Mouse (Mus musculus) intestine, embryonic 14.5 days (tissue): ENCODE results near the gene Man1c1. TPM values are rescaled to one million over a fixed set of nuclear protein-coding genes. Genes with fewer than 3 reads are reported as not detected.

Source experiments
- ATAC-seq: fragments of 200-750 bp; cut with Nextera tagmentation; replicated peaks from 2 replicates; pipeline ENCODE4 v1.8.0; 2017; ENCODE audit warnings: low read depth, moderate number of reproducible peaks, moderate TSS enrichment, moderate library complexity; ENCODE audit not compliant: low FRiP score, low TSS enrichment
- DNase-seq: peaks from one replicate; pipeline ENCODE4 v3.0.0-alpha.2; 2018; ENCODE audit warnings: low spot score
- H3K27ac ChIP-seq: fragments of 300-500 bp; sonication (generic); 2 replicates; pipeline ENCODE4 v1.5.1; 2014; ENCODE audit warnings: low read depth, mild to moderate bottlenecking, control low read depth
- H3K27me3 ChIP-seq: fragments of 300-500 bp; sonication (generic); replicated peaks from 2 replicates; pipeline ENCODE4 v1.6.1; 2014; ENCODE audit warnings: low read length, control low read depth; ENCODE audit not compliant: control insufficient read depth, insufficient read depth
- H3K36me3 ChIP-seq: fragments of 300-500 bp; sonication (generic); 2 replicates; pipeline ENCODE4 v1.6.1; 2014; ENCODE audit warnings: low read length, control low read depth; ENCODE audit not compliant: control insufficient read depth, insufficient read depth
- H3K4me1 ChIP-seq: fragments of 300-500 bp; sonication (generic); replicated peaks from 2 replicates; pipeline ENCODE4 v1.6.1; 2014; ENCODE audit warnings: low read length, control low read depth, mixed read lengths; ENCODE audit not compliant: control insufficient read depth, insufficient read depth
- H3K4me2 ChIP-seq: fragments of 300-500 bp; sonication (generic); 2 replicates; pipeline ENCODE4 v1.6.1; 2014; ENCODE audit warnings: low read length
- H3K4me3 ChIP-seq: fragments of 300-500 bp; sonication (generic); 2 replicates; pipeline ENCODE4 v1.5.1; 2014; ENCODE audit warnings: low read depth, low read length, control low read depth, mixed read lengths
- H3K9ac ChIP-seq: fragments of 300-500 bp; sonication (generic); 2 replicates; pipeline ENCODE4 v1.6.1; 2014; ENCODE audit warnings: mild to moderate bottlenecking, low read length
- H3K9me3 ChIP-seq: fragments of 300-500 bp; sonication (generic); 2 replicates; pipeline ENCODE4 v1.6.1; 2016; ENCODE audit warnings: low read length, control low read depth; ENCODE audit not compliant: control insufficient read depth
- WGBS: fragments of 180-500 bp; shearing (Covaris S2); extraction: QIAGEN DNeasy Blood & Tissue Kit; methylation state at CpG from one replicate; pipeline ENCODE4 v1.1.7; 2014; 5-methylcytosine and 5-hydroxymethylcytosine counted together
- polyA plus RNA-seq: library from polyadenylated mRNA; unstranded; fragments of >200 nt; fragmentation: Nextera tagmentation; extraction: Ambion mirVana; gene quantifications from 2 replicates; pipeline ENCODE4 v1.2.1, GENCODE M21; 2014

Gene Man1c1
- polyA plus RNA-seq, 1 experiment from 2014 or later: 3.6 TPM

DNA sequence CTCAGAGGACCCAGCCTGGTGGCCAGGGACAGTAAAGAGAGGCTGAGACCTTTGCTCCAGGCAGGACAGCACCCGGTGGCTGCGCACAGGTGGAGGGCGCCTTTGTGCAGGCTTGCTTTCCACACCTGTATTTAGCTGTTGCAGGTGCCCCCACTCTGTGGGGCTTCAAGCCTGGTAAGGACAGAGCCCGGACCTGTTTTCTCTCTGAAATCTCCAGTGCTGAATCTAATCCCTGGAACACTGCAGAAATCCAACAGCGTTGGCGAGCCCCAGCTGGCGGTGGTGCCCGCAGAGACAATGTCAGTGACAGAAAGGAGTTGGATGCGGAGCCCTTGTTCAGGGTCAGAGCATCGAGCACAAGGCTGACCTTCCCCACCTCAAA, 84.6 kb downstream of the Man1c1 start:
- Histone ChIP-seq H3K27me3 (no peaks in the 10 kb centered on the region), H3K4me1 (peaks cover 5% of the 10 kb centered on the region; the same call in 1 of the 2 replicates), H3K4me2 (no peak overlapping the region), H3K9me3 (no peaks in the 10 kb centered on the region), H3K36me3 (no peaks in the 10 kb centered on the region), H3K4me3 (no peak overlapping the region), H3K9ac (no peak overlapping the region), H3K27ac (no peak overlapping the region)
- 84% methylated on average over 10 of the region's 10 CpGs for WGBS
- ATAC-seq (no peak), DNase-seq (no peak)

DNA sequence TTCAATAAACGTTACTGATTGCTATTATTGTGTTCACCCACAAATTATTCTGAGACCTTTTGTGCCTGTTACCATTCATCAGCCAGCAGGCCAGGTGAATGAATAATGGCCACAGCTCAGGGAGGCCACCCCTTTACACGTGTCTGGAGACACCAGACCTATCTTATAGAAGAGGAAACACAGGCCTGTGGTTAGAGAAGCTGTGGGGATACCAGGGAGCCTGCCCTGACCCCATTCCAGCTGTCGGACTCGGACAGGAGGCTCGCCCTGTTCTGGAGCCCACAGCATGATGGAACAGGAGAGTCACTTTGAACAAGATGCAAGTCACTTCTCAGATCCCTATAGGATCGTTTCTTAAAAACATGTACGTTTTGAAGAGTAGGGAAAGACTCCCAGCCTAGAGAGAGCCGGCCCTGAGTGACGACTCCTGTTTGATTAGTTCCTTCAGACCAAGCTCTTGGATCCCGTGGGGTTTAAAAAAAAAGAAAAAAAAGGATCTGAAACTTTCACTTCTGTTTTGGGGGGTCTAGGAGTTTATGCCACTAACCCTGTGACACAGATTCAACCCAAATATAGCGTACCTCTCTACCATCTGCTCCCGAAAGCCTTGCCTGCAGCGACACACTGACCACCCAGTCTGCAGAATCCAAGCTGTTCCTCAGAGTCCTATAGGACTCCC, 85.1 kb downstream of the Man1c1 start:
- 75% methylated on average over 13 of the region's 13 CpGs for WGBS
- Histone ChIP-seq H3K27me3 (no peaks in the 10 kb centered on the region), H3K27ac (no peak overlapping the region), H3K4me2 (no peak overlapping the region), H3K9me3 (no peaks in the 10 kb centered on the region), H3K9ac (no peak overlapping the region), H3K36me3 (no peaks in the 10 kb centered on the region), H3K4me3 (no peak overlapping the region), H3K4me1 (peaks cover under 1% of the 10 kb centered on the region; the same call in 1 of the 2 replicates)
- ATAC-seq (no peak), DNase-seq (no peak)

DNA sequence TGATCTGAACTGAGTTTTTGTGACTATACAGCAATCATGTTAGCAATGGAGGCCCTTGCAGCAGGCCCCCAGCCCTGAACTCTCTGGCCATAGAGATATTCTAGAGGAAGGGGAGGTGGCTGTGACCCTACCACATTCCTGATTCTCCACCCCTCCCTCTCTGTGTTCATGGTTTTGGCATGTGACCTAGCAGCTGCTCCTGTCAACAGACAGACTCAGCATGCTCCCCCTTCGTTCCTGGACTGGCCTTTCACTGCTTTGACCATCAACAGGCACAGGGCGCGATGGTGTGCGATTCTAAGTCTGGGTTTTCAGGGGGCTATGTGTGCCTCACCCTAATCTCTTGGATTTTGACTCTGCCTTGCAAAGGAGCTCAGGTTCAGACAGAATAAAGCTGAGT, 86.3 kb downstream of the Man1c1 start:
- no peak for DNase-seq
- 74% methylated on average over 4 of the region's 4 CpGs for WGBS

DNA sequence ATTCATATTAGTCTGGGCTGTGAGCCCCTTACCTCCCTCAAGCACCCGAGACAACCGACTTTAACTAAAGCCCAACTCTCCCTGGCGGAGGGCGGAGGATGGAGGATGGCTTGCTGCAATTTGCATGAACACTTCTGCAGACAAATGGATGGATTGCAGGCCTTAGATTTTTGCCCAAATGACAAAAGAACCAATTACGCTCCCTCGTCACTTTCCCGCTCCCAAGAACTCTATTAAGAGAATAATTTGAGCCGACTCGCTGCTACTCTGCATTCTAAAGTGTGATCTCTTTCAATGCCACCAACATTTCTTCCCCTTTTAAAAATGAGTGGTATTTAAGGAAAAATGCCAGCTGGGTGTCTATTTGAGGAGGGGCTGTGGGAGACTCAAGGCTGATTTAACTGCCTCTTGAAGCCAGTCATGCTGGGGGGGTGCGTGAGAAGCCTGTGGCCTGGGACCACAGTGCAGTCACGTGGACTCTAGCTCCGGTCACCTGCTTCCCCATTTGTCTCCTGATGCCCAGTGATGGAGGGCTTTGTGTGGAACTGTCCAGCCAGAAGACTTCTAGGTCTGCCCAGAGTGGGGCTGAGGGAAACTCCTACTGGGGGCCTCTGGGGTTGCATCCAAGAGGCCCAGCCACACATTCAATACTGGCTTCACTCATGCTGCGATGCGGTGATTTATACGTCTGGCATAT, 88.0 kb downstream of the Man1c1 start:
- H3K27me3 ChIP-seq: no peaks in the 10 kb centered on the region
- no peaks in the 10 kb centered on the region for H3K9me3 ChIP-seq
- no peaks in the 10 kb centered on the region for H3K4me1 ChIP-seq
- no peak overlapping the region for H3K4me2 ChIP-seq
- no peak overlapping the region for H3K4me3 ChIP-seq
- 82% methylated on average over 15 of the region's 15 CpGs for WGBS
- no peaks in the 10 kb centered on the region for H3K36me3 ChIP-seq
- ATAC-seq (no peak), DNase-seq (no peak)
- no peak overlapping the region for H3K9ac ChIP-seq
- no peak overlapping the region for H3K27ac ChIP-seq

More for the DNA sequence above, 86.3 kb downstream of the Man1c1 start:
- no peak overlapping the region for H3K27ac ChIP-seq
- no peak for ATAC-seq
- no peak overlapping the region for H3K9ac ChIP-seq
- no peak overlapping the region for H3K4me2 ChIP-seq
- no peaks in the 10 kb centered on the region for H3K9me3 ChIP-seq
- no peak overlapping the region for H3K4me3 ChIP-seq
- H3K36me3 ChIP-seq: no peaks in the 10 kb centered on the region
- no peaks in the 10 kb centered on the region for H3K27me3 ChIP-seq
- no peaks in the 10 kb centered on the region for H3K4me1 ChIP-seq

DNA sequence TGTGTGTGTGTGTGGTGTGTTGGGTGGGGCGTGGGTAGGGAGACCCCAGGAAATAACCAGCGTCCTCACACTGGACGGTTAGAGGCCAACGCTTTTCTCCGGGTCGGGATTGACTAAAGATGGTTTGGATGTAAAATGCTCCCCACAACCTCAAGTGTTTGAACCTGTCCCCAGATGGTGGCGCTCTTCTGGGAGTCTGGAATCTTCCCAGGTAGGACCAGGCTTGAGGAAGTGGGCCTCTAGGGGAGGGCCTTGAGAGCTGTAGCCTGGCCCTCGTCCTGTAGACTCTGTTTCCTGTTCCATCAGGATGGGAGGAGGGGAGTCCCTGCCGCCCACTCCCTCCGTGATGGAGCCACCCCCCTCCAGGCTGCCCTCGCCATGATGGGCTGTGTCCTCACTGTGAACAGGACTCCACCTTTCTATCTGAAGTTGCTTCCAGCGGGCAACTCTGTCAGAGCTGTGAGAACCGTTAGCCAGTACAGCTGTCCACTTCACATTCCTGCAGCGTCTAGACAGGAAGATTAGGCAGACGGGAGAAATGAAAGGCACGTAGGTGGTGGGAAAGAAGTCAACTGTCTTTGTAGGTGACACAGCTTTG, 91.9 kb downstream of the Man1c1 start:
- Histone ChIP-seq H3K4me3 (no peak overlapping the region), H3K27ac (no peak overlapping the region), H3K9me3 (no peaks in the 10 kb centered on the region), H3K9ac (no peak overlapping the region), H3K4me2 (no peak overlapping the region), H3K4me1 (no peaks in the 10 kb centered on the region), H3K36me3 (no peaks in the 10 kb centered on the region), H3K27me3 (no peaks in the 10 kb centered on the region)
- ATAC-seq: 0 out of 2 replicates have a peak, but pooled peaks have one; percentile 43
- 41% methylated on average over 16 of the region's 16 CpGs for WGBS
- DNase-seq: no peak

DNA sequence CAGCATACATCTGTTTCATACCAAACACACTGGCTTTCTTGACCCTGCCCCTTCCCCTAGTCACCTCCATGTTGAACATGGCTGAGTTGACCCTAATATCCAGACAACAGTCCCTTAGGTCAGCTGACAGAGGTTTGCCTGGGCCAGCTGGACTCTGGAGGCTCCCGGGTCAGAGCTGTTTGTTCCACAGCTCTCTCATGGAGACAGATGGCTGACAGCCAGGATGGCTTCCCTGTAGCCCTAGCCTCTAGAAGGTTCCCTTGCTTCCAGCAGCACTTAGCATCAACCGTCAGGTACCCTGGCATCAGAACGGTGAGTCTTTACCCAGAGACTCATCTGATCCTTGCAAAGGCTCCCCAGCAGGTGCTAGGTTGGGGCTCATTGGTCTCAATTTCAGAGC, 93.5 kb downstream of the Man1c1 start:
- Histone ChIP-seq H3K27ac (no peak overlapping the region), H3K9ac (no peak overlapping the region), H3K4me1 (no peaks in the 10 kb centered on the region), H3K4me3 (no peak overlapping the region), H3K9me3 (no peaks in the 10 kb centered on the region), H3K36me3 (no peaks in the 10 kb centered on the region), H3K27me3 (no peaks in the 10 kb centered on the region), H3K4me2 (no peak overlapping the region)
- no peak for DNase-seq
- ATAC-seq: no peak
- 81% methylated on average over 3 of the region's 3 CpGs for WGBS

DNA sequence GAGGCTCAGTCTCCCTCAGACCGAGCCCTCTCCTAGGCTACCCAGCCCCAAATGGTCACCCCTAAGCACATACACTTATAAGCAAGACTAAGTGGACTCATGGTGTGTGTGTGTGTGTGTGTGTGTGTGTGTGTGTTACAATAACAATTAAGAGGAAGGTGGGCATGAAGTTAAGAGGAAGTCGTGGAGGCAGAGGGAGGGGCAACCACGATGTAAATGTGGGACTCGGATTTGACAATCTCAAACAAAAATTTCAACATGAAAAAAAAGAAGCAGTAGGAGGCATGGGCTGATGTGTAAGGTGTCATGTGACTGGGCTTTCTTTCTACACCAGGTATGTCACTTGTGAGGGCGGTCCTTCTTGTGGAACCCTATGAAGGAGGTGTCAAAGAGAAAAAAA, 96.4 kb downstream of the Man1c1 start:
- WGBS: 84% methylated on average over 5 of the region's 5 CpGs
- no peak overlapping the region for H3K4me2 ChIP-seq
- no peaks in the 10 kb centered on the region for H3K36me3 ChIP-seq
- no peak for ATAC-seq
- H3K27me3 ChIP-seq: no peaks in the 10 kb centered on the region
- H3K27ac ChIP-seq: no peak overlapping the region
- no peaks in the 10 kb centered on the region for H3K9me3 ChIP-seq
- H3K9ac ChIP-seq: no peak overlapping the region
- no peaks in the 10 kb centered on the region for H3K4me1 ChIP-seq
- no peak overlapping the region for H3K4me3 ChIP-seq
- DNase-seq: no peak

DNA sequence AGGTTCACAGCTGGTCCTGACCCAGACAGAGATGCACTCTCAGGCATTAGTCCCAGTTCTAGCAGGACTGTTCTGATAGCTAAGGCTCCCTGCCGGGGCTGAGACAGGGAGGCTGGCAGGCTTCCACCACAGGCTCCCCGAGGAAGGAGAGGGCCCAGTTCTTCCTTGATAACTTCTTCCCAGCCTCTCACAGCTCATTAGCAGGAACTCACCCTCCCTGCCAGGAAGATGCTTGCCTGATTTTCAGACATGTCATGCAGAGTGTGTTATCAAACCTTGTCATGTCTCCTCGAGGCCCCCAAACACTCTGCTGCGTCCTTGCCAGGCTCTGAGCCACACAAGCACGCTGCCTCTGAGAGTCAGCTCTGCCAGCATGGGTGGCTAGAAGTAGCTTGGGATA, 98.0 kb downstream of the Man1c1 start:
- Histone ChIP-seq H3K9me3 (no peaks in the 10 kb centered on the region), H3K27ac (no peak overlapping the region), H3K9ac (no peak overlapping the region), H3K36me3 (no peaks in the 10 kb centered on the region), H3K4me1 (no peaks in the 10 kb centered on the region; the same call in 1 of the 2 replicates), H3K4me3 (no peak overlapping the region), H3K4me2 (no peak overlapping the region), H3K27me3 (no peaks in the 10 kb centered on the region)
- 43% methylated on average over 5 of the region's 5 CpGs for WGBS
- ATAC-seq (no peak), DNase-seq (no peak)
